Mouse (Mus musculus) lung, adult 2 months (tissue): ENCODE results near the gene Eed. TPM values are rescaled to one million over a fixed set of nuclear protein-coding genes. Genes with fewer than 3 reads are reported as not detected.

ENCODE experiments used
- DNase-seq: peaks from one replicate; pipeline ENCODE4 v3.0.0; 2022
- H3K4me1 ChIP-seq: fragments of 200-500 bp; 2 replicates; pipeline ENCODE4 v1.6.1; 2011; ENCODE audit warnings: low read length; ENCODE audit not compliant: control insufficient read depth, insufficient read depth
- H3K4me3 ChIP-seq: fragments of 200-500 bp; replicated peaks from 2 replicates; pipeline ENCODE3; 2011; ENCODE audit warnings: low read depth, mild to moderate bottlenecking, control low read depth, low read length; ENCODE audit errors: extremely low read depth
- CTCF ChIP-seq: fragments of 200-500 bp; IDR thresholded peaks from 2 replicates; pipeline ENCODE4 v1.5.1; 2011; ENCODE audit warnings: mild to moderate bottlenecking, low read length, control low read depth; ENCODE audit not compliant: insufficient read depth
- POLR2A ChIP-seq: fragments of 200-500 bp; IDR thresholded peaks from 2 replicates; pipeline ENCODE4 v1.6.1; 2011; ENCODE audit warnings: low read depth, mild to moderate bottlenecking, control low read depth, low read length, borderline replicate concordance; ENCODE audit errors: extremely low read depth
- WGBS: fragments of 180-500 bp; shearing (Covaris S2); methylation state at CpG from one replicate; pipeline ENCODE4 v1.1.7; 2018; 5-methylcytosine and 5-hydroxymethylcytosine counted together
- polyA plus RNA-seq: library from polyadenylated mRNA; depleted of rRNA; stranded (reverse); fragments of >200 nt; gene quantifications from 2 replicates; pipeline ENCODE4 v1.2.3, GENCODE M21; 2012

The Eed gene
- polyA plus RNA-seq, 1 experiment: 17.5 TPM

DNA sequence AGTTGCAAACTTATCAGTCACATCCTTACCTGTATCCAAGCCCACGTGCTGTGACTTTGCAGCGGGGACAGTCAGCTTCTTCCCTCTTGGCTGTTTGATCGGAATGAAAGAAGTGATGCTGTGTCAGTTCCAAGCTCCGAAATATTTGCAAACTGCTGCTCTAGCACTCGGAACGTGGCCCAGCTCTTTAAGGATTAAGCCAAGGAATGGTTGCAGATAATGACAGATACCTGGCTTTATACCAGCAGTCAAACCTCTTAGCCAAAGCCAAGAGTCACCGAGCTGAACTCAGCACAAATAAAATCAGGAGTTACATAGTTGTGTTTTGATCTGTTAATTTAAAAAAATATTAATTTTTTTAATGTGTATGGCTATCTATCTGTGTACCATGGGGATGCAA is 32.8 kb downstream of the Eed start:
- no peak for TF ChIP-seq CTCF
- TF ChIP-seq POLR2A: no peak
- no peaks in the 10 kb centered on the region for H3K4me1 ChIP-seq
- H3K4me3 ChIP-seq: no peak overlapping the region
- no peak for DNase-seq
- 63% methylated on average over 7 of the region's 7 CpGs for WGBS

DNA sequence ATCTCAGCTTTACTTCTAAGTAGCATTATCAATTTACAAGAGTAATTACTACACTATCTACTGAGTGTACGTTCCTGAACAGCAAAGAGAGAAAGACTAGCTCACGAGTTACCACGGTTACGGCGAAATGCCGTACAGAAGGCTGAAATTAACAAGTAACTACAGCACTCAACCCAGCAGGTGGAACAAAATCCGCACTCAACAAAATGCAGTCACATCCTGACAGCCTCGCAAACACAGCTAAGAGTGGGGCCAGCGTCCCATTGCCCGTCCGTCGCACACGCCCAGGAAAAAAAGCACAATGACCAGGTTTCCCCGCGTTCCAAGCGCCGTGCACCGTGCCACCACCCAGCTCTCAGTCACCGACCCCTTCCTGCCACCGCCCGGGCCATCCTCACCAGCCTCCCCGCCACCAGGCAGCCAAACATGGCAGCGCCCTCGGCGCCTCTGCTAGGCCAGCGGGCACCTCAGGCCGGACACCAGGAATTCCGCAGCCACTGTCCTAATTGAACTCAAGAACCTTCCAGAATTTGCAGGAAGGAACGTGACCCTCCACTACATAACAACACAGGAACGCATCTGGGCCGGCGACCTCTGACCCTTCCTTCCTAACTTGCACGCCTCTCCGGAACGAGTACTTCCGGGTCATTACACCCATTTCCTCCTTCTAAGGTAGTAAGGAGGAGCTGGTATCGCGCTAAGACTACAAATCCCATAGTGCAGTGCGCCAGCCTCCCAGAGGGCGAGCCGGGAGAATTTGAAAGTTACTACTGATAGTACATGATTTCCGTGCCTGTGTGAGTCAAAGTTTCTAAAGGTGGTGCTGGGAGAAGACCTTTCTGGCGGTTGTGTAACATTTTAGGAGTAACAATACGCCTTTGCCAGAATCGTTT is 40.0 kb downstream of the Eed start, which contains the start of gene Hikeshi:
Gene Hikeshi (minus strand): TSS at position 634 of the 893 bp plus-strand sequence.
- WGBS: under 1% methylated on average over 45 of the region's 45 CpGs
- DNase-seq: peak; percentile 85
- Histone ChIP-seq H3K4me1 (peaks cover 4% of the 10 kb centered on the region; the same call in 1 of the 2 replicates), H3K4me3 (peak within 1 kb of the TSS; percentile 94)
- TF ChIP-seq CTCF (no peak), POLR2A (peak; percentile 68; the same call in 1 of the 2 replicates)

DNA sequence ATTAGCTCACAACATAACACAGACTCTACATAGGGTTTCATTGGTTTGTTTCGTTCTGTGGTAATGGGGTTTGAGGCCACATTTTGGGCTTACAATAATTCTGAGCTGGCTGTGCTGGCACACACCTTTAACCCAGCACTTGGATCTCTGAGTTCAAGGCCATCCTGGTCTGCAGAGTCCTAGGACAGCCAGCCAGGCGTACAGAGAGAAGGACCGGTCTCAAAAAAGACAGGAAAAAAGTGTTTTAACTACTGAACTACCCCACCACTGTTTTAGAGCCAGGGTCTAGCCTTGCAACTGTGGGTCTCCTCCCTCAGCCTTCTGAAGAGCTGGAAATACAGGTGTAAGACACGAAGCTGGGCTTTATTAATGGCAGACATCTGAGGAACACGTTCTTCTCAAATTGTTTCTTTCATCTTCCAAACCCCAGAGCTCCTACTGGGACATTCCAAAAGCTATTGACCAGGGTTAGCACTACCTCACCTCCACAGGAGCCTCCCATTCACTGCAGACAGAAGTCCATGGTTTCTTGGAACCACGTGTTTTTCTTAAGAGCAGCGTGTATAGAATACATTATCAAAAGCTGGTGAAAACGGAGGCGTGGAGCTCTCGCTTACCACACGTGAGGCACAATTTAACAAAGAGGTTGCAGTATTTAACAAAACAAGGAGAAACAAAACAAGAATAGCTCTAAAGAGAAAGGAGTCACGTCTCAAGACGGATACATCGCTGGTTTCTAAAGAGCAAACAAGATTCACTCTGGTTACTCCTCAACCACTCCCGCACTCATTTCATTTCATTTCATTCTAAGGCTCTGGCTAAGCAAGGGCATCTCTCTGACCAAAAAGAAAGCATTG is 41.1 kb downstream of the Eed start:
- 50% methylated on average over 15 of the region's 15 CpGs for WGBS
- no peak for TF ChIP-seq POLR2A
- TF ChIP-seq CTCF: no peak
- peaks cover 4% of the 10 kb centered on the region; the same call in 1 of the 2 replicates for H3K4me1 ChIP-seq
- no peak for DNase-seq
- peak overlapping the region; percentile 37 for H3K4me3 ChIP-seq

DNA sequence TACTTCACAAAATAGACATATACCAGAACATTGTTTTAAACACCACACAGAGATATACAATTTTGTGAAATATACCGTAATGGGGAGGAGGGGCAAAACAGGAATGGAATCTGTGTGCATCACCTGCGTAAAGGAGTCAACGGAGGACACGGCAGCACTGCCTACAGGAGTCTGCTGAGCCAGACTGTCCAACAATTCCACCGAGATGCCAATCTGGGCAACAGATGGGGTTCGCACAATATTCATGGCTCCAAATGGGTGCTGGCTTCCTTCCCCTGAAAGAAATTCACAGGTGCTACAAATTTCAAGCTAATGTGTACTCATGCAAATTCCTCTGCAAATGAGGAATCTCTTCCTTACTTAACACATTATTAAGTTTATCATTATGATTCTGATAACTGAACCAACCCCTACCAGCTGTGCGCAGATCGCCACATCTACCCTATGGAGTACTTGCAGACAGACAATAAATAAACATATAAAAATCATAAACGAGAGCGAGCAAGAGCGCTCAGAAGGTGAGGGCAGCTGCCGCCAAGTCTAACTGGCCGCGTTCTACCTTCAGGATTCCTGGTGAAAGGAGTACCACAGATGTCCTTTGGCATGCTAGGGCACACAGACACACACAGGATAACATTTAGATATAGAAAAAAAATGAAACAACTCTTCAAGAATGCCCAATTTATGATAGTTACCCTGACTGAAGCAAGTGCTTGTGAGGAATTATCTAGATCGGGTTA is 57.2 kb downstream of the Eed start:
- TF ChIP-seq POLR2A (no peak), CTCF (no peak)
- DNase-seq: no peak
- 95% methylated on average over 15 of the region's 15 CpGs for WGBS
- Histone ChIP-seq H3K4me3 (no peak overlapping the region), H3K4me1 (no peaks in the 10 kb centered on the region)

DNA sequence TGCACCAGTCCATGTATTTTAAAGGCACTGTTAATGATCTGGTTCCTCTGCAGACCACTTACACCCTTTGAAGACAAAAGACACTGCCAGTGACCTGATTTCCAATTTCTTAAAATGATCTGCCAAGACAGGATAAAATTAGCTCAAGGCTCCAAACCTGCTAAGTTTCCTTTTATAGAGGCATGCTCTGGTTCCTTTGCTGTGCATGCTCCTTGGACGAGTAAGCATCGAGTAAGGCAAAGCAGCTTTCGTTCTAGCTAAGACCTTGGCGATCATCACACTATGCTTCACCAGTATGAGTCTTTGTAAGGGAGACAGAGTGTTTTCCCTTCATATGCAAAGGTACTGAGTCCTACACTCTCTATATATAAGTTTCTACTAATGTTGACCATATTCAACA is 63.0 kb downstream of the Eed start:
- TF ChIP-seq CTCF (no peak), POLR2A (no peak)
- WGBS: 89% methylated on average over 4 of the region's 4 CpGs
- no peak for DNase-seq
- no peak overlapping the region for H3K4me3 ChIP-seq
- no peaks in the 10 kb centered on the region for H3K4me1 ChIP-seq

DNA sequence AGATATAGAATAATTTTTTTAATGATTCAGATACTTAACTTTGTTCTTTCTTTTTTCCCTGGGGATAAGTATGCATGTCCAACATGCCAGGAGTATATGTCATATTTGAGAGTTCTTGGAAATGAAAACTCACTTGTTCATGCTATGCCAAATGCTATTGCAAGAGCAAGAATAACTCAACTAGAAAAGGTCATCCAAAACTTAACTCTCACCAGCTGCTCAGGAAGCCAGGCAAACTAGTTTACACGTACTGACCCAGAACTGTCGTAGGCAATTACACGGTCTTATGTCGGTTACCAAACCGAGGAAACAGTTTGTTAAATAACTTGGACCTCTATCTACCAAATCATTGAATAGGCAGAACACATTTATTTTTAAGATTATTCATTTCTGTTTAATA is 64.1 kb downstream of the Eed start:
- WGBS: 81% methylated on average over 5 of the region's 5 CpGs
- DNase-seq: no peak
- Histone ChIP-seq H3K4me1 (no peaks in the 10 kb centered on the region), H3K4me3 (no peak overlapping the region)
- no peak for TF ChIP-seq POLR2A
- TF ChIP-seq CTCF: no peak

DNA sequence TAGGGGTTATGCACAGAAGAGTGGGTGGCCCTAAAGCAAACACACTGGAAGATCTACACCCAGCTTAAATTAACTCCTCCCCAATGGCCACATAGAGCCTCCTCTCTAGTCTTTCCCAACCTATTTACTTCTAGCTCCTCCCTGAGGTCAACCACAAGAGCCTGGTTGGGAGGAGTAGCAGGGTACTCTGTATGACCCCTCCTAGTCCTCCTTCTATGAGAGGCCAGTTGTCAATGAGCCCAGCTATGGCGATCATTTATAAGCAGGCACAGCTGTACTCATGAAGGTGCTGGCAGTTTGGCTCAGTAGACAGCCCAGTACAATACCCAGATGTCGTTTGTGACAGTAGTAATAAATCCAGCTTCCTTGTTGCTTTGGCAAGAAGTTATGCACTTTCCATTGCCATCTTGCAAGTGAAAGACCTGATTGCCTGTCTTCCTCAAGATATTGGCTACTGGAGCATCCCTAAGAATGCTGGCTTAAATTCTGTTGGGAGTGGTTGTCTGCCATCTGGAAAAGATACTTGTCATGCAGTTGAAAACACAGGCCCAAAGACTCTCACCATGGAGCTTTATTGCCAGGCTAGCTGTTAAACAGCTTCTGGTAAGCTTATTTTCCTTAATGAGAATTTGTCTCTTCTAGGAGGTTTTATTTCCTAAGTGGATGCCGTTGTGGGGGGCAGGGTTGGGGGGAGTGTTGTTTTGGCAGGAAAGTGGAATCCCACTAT is 67.2 kb downstream of the Eed start:
- TF ChIP-seq CTCF (no peak), POLR2A (no peak)
- 78% methylated on average over 3 of the region's 3 CpGs for WGBS
- Histone ChIP-seq H3K4me3 (no peak overlapping the region), H3K4me1 (no peaks in the 10 kb centered on the region)
- DNase-seq: no peak

DNA sequence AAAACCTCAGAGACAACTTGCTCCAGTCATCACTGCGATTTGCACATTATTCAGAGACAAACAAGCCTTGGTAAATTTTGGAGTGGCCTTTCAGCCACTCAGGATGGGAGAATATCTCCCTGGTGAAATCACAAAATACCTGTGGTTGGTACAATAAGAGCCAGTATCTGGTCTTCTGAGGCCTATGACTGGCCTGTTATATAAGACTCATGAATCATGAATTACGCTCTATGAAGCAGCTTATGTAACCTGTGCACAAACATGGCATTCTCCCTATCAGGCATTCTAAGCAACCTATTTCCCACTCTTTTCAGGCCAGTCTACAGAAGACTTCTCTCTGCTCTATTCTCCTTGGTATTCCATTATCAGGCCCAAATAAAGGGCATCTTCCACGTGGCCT is 68.4 kb downstream of the Eed start:
- no peak for DNase-seq
- TF ChIP-seq POLR2A (no peak), CTCF (no peak)
- H3K4me1 ChIP-seq: no peaks in the 10 kb centered on the region
- no peak overlapping the region for H3K4me3 ChIP-seq
- WGBS: 87% methylated on average over 3 of the region's 3 CpGs

DNA sequence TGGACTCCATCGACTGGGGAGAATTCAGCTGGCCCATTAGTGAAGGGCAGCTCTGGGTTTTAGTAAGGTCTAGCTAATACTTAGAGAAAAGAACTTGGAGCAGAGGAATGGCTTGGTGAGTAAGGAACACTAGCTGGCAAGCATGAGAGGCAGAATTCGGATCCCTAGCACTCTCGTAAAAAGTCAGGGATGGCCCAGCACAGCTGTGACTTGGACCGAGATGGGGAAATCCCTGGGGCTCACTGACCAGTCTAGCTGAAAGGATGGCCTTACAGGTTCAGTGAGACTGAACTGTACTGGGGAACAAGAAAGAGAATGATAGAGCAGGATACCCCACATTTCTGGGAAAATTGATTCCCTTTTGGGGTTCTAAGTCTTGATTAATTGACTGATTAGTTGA is 71.1 kb downstream of the Eed start:
- no peak for DNase-seq
- TF ChIP-seq CTCF (no peak), POLR2A (no peak)
- Histone ChIP-seq H3K4me3 (no peak overlapping the region), H3K4me1 (no peaks in the 10 kb centered on the region)
- 69% methylated on average over 4 of the region's 4 CpGs for WGBS
